In the genomic region with DNA sequence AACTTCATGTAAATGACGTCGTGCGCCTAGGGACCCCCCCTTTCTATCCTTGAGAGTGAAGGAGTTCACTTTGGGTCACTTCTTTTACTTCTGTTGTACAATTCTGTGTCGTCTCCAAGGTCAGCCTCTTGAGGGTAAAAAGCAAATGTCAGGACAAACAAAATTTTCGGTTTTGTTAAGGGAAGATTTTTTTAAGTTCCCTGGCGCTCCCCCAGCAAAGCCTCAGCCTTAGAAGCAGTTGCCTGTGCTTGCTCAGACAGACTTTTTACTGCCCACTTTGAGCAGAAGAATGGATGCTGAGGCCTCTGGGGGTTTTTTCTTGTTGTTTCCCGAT, we compare ENCODE assay signal across 8 mouse cellular contexts. TPM values are rescaled to one million over a fixed set of nuclear protein-coding genes. Genes with fewer than 3 reads are reported as not detected.
DNase-seq lines count a peak whose midpoint lies in the region; ATAC-seq lines count a peak whose summit lies in the region.

No protein-coding gene starts in this region.

- peak overlapping the region; percentile 93 for H3K4me3 ChIP-seq in heart, embryonic 13.5 days
- H3K4me3 ChIP-seq in hindbrain, embryonic 15.5 days, result peak overlapping the region; percentile 93
- H3K4me3 ChIP-seq in macrophage (ENCODE audit: inconsistent target), result peak overlapping the region; percentile 65

- peak overlapping the region; percentile 97 for H3K9ac ChIP-seq in heart, embryonic 13.5 days
- H3K9ac ChIP-seq in hindbrain, embryonic 15.5 days, result peak overlapping the region; percentile 91

- peak overlapping the region; percentile 97 for H3K4me2 ChIP-seq in heart, embryonic 13.5 days
- H3K4me2 ChIP-seq in hindbrain, embryonic 15.5 days, result peak overlapping the region; percentile 97

- H3K36me3 ChIP-seq in heart, embryonic 13.5 days, result no peaks in the 10 kb centered on the region
- no peaks in the 10 kb centered on the region for H3K36me3 ChIP-seq in hindbrain, embryonic 15.5 days
- no peaks in the 10 kb centered on the region for H3K36me3 ChIP-seq in macrophage (ENCODE audit: inconsistent target)

- 4% methylated on average over 7 of the region's 7 CpGs for whole genome bisulfite sequencing in heart, embryonic 13.5 days
- WGBS in hindbrain, embryonic 15.5 days, result 2% methylated on average over 7 of the region's 7 CpGs
- 1% methylated on average over 7 of the region's 7 CpGs for WGBS in macrophage (ENCODE audit: missing documents)

- H3K4me1 ChIP-seq in heart, embryonic 13.5 days, result peaks cover 41% of the 10 kb centered on the region
- peaks cover 44% of the 10 kb centered on the region for H3K4me1 ChIP-seq in hindbrain, embryonic 15.5 days (replicated peaks)

- DNase-seq in heart, adult 11 months, result no peak
- peak; percentile 52 for DNase-seq in brain, adult 2 months (ENCODE audit: low read depth, low spot score)
- no peak for DNase-seq in ovary, postnatal 14 days (ENCODE audit: low spot score)
- no peak for DNase-seq in adrenal gland, adult 8-10 months
- no peak for DNase-seq in cerebellum, adult 8-10 months

- H3K27ac ChIP-seq in heart, embryonic 13.5 days (replicated peaks), result peak overlapping the region; percentile 82
- H3K27ac ChIP-seq in hindbrain, embryonic 15.5 days (replicated peaks), result peak overlapping the region; percentile 76; the same call in 1 of the 2 replicates
- H3K27ac ChIP-seq in macrophage, result peak overlapping the region; percentile 51

- peaks cover 53% of the 10 kb centered on the region for H3K79me2 ChIP-seq in macrophage (ENCODE audit: inconsistent target)

- peaks cover 21% of the 10 kb centered on the region for H3K27me3 ChIP-seq in heart, embryonic 13.5 days (replicated peaks)
- H3K27me3 ChIP-seq in hindbrain, embryonic 15.5 days, result no peaks in the 10 kb centered on the region

- no peak for ATAC-seq in heart, embryonic 13.5 days (ENCODE audit: extremely low read depth, insufficient number of reproducible peaks, low FRiP score, low TSS enrichment)
- ATAC-seq in hindbrain, embryonic 15.5 days (ENCODE audit: low FRiP score, low read depth), result no peak

- no peaks in the 10 kb centered on the region for H3K9me3 ChIP-seq in heart, embryonic 13.5 days
- no peaks in the 10 kb centered on the region for H3K9me3 ChIP-seq in hindbrain, embryonic 15.5 days

RNA-seq across cellular contexts. Expression of gene Trak1, which starts 0.7 kb away (rescaled TPM):
- polyA plus RNA-seq in heart, embryonic 13.5 days (2015; fragmentation: Nextera tagmentation; extraction: Ambion mirVana), result 30.4 and 32.2 TPM in 2 replicates
- 58.3 and 58.4 TPM in 2 replicates for polyA plus RNA-seq in hindbrain, embryonic 15.5 days (2015; fragmentation: Nextera tagmentation; extraction: Ambion mirVana)
- 100 to 1,000 TPM; 175 to 281 (median 222) TPM for total RNA-seq in macrophage (2018; cell fraction: chromatin; rRNA removed)
- total RNA-seq in macrophage (2018; cell fraction: cytosol; rRNA removed), result 10 to 100 TPM; 48.6 to 71.4 (median 54.7) TPM
- total RNA-seq in macrophage (2018; cell fraction: nucleus; rRNA removed), result 100 to 1,000 TPM in 25 of 26 experiments, 10 to 100 TPM in 1; 94.9 to 207 (median 141) TPM
- polyA plus RNA-seq in macrophage (2018), result 30.9 to 32.9 TPM (median 32.9 TPM) in 3 replicates
- 10 to 100 TPM; 59.3 to 80.6 (median 74.3) TPM for total RNA-seq in adrenal gland, adult 8-10 months (2022)

RNA-seq across cellular contexts. Expression of gene Ulk4, which starts 21.0 kb away (rescaled TPM):
- polyA plus RNA-seq in heart, embryonic 13.5 days (2015; fragmentation: Nextera tagmentation; extraction: Ambion mirVana), result 95.9 and 112 TPM in 2 replicates
- 75.9 and 94.1 TPM in 2 replicates for polyA plus RNA-seq in hindbrain, embryonic 15.5 days (2015; fragmentation: Nextera tagmentation; extraction: Ambion mirVana)
- 10 to 100 TPM in 3 of 26 experiments, 1 to 10 TPM in 22, under 1 TPM in 1; 0.92 to 10.8 (median 6.6) TPM for total RNA-seq in macrophage (2018; cell fraction: chromatin; rRNA removed)
- 1 to 10 TPM in 1 of 26 experiments, under 1 TPM in 25; 0.33 to 1.5 (median 0.57) TPM for total RNA-seq in macrophage (2018; cell fraction: cytosol; rRNA removed)
- 1 to 10 TPM in 24 of 26 experiments, under 1 TPM in 2; 0.52 to 3.7 (median 2.2) TPM for total RNA-seq in macrophage (2018; cell fraction: nucleus; rRNA removed)
- 0.25 to 2.2 TPM (median 1.1 TPM) in 3 replicates for polyA plus RNA-seq in macrophage (2018)
- 1 to 10 TPM; 1.7 to 4.8 (median 2.6) TPM for total RNA-seq in adrenal gland, adult 8-10 months (2022)

Comparison
In these comparisons a context has a peak if more than half of its experiments do, and no peak if none do; other contexts are left out.
1. RNA of gene Ulk4, which starts 21.0 kb away (polyA plus RNA-seq): 95.9 to 112 TPM in heart, embryonic 13.5 days and 75.9 to 94.1 TPM in hindbrain, embryonic 15.5 days; 0.25 to 2.2 TPM in macrophage; every median in the first group is over 10 times any median in the second.
2. Peak in every context shown above with its lines, with median percentiles within 50 percentile points of each other: H3K27ac ChIP-seq and H3K4me3 ChIP-seq.